Mouse (Mus musculus): ENCODE data around the gene Snrpg.

- TF ChIP-seq CTCF (IDR thresholded peaks at IDR 0.05; ENCODE audit: low read depth, low read length) (no peak), POLR2A (IDR thresholded peaks at IDR 0.05; ENCODE audit: borderline replicate concordance, low read depth, low read length) (no peak)
Observed at GRCm38 (mm10) chr6:86418711-86419110, 47.6 kb downstream of the Snrpg start.

Measured in bone marrow macrophage, adult 2 months (primary cell).